Mouse (Mus musculus) urinary bladder, adult 2 months (tissue): ENCODE results near the gene Cd209f. TPM values are rescaled to one million over a fixed set of nuclear protein-coding genes. Genes with fewer than 3 reads are reported as not detected.
"Not testable (repeated sequence)": the region's sequence is repeated elsewhere in the genome, so short reads cannot be mapped to it uniquely, and the experiment has no call there.

Source experiments
- DNase-seq: peaks from one replicate; pipeline ENCODE4 v3.0.0; 2022; ENCODE audit warnings: low spot score
- polyA plus RNA-seq: library from polyadenylated mRNA; depleted of rRNA; stranded (reverse); fragments of >200 nt; gene quantifications from 2 replicates; pipeline ENCODE4 v1.2.3, GENCODE M21; 2012; rRNA removed

The Cd209f gene
- polyA plus RNA-seq = 15.1 and 28.6 TPM in 2 replicates

DNA sequence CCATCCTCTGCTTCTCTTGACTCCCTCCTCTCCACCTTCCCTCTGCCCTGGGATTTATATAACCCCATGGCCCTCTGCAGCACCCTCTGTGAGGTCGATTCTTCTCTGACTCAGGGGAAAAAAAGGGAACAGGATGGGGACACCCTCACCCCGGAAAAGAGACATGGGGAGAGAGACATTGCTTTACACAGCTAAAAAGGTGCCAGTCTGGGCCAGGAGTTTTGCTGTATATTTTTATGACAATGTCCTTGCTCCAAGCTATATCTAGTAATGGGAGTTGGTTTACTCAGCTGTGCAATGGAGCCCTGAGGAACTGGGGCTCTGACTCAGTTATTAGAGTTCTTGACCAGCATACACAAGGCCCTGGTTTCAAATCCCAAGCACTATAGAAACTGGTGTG, at the start of gene Cd209f:
TSS of gene Cd209f (minus strand) at position 101 of the 400 bp plus-strand sequence.
- DNase-seq = not testable (repeated sequence)

DNA sequence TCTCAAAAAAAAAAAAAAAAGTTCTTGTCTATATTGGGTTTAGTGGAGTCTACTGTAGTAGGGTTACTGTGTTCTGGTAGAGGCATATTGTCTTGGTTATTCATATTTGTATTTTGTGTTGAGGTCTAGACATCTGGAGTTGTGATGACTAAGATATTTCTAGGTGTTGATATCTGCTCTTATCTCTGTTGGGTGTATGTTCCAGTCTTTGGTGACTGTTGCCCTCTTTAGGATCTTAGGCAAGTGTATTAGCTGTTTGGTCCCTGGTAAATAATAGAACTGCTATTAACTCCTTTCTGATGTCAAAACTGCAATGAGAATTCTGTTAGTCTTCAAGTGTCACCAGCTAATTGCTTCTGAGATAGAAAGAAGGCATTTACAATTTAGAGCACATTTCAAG, 49.2 kb upstream of the Cd209f start:
- no peak for DNase-seq

DNA sequence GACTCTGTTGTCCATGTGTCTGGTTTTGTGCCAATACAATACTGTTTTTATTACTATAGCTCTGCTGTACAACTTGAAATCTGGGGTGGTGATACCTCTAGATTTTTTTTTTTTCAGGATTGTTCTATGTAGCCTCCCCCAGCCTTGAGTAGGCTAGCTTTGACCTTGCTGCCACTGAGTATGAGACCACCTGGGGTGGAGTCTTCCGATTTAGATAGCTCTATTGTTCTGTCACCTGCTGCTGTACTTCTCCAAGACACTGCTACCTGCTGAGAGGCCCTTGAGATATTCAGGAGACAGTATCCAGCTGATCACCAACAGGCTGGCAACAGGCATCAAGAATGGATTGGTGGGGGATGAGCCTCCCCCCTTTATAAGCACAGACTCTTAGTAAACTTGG, 41.6 kb upstream of the Cd209f start:
- no peak for DNase-seq

DNA sequence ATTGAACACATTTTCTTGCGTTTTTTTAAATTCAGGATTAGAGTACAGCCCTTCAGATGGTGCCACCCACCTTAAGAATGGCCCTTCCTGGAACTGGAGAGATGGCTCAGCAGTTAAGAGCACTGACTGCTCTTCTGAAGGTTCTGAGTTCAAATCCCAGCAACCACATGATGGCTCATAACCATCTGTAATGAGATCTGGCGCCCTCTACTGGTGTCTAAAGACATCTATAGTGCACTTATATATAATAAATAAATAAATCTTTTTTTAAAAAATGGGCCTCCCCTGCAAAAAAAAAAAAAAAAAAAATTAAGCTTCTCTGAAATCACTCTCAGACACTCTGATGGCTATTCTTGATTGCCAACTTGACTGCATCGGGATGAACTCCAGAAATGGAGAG, 36.1 kb upstream of the Cd209f start:
- no peak for DNase-seq

DNA sequence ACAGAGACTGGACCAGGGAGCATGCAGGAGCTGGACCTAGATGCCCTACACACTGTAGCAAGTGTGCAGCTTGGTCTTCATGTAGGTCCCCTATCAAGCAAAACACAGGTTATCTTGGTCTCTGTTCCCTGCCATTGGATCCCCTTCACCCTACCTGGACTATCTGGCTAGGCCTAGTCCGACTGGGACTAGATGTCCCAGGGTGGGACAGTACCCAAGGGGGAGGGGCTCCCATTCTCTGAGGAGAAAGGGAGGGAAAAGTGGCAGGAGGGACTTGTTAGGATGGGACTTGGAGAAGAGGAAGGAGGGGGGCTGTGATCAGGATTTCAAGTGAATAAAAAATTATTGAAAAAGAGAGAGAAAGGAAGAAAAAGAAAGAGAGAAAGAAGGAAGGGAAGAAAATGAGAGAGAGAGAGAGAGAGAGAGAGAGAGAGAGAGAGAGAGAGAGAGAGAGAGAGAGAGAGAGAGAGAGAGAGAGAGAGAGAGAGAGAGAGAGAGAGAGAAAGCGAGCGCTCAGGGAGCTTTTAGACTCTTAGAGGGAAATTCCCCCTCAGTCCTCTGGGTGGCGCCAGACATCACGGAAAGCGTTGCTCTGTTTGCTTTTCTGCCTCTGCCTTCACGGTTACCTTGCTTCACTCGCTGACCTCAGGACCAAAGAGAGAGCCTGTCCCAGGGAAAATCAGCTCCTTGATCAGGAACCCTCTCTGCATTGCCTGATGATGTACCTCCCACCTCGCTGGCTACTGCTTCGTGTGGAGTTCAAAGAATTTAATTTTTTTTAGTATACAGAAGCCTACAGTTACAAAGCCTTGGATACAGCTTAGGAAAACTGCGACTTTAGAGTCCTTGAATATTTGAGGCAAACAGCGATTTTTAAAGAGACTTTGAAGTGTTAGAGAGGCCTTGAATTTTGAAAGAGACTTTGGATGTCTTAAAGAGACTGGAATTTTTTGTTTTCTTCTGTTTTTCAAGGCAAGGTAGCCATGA, 34.3 kb upstream of the Cd209f start:
- peak; percentile 49 for DNase-seq

DNA sequence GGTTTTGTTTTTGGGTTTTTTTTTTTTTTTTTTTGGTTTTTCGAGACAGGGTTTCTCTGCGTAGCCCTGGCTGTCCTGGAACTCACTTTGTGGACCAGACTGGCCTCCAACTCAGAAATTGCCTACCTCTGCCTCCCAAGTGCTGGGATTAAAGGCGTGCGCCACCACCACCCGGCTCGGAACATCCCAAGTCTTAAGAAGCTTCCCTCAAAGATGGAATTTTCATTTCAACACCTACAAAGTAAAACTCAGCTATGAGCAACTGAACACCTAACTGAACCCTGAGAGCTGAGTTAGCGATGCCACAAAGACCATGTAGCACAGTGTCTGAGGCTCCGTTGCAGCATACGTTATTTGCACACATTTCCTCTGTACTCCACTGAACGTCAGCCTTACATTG, 28.2 kb upstream of the Cd209f start, which contains the start of gene Cd209g:
TSS of gene Cd209g (plus strand) at position 301 of the 400 bp plus-strand sequence.
- DNase-seq = no peak

DNA sequence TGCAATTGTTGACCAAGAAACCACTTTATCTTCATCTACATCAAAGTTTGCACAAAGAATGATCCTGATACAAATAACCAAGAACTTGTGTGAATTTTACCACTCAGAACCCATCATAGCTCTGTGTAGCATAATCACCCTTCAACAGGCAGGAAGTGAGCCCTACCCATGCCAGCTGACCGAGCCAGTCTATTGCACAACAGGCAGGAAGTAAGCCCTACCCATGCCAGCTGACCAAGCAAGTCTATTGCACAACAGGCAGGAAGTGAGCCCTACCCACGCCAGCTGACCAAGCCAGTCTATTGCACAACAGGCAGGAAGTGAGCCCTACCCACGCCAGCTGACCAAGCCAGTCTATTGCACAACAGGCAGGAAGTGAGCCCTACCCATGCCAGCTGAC, 17.1 kb downstream of the Cd209f start:
- DNase-seq = not testable (repeated sequence)

DNA sequence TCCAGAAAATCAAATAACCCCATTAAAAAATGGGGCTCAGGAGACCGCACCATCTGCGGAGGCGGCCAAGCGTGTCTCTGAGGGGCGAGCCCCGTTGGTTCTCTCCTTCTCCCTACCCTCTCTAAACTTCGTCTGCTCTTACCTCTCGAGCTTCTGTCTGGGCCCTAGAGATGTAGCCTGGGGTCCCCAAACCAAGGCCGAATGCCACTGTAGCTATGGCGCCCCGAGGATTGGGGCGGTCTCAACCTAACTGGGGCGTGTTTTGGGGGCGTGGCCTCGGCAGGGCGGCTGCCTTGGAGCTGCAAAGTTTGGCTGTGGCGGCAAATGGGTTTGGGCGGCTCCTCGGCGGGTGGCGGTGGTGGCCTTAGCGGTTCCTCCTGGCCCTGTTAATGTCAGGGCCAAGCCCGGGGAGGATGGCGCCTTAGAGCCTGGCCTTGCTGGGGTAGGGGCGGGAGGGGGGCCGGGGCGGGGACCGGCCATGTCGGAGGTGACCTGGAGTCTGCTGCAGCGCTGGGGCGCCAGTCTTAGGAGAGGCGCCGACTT, 18.4 kb downstream of the Cd209f start:
- not testable (repeated sequence) for DNase-seq

Other genes with a start within 250 kb of the Cd209f start
- 3.1 and 6.7 TPM in 2 replicates for gene Cd209d, start 227.3 kb downstream of the Cd209f start, polyA plus RNA-seq
- gene Cd209b, start 179.0 kb downstream of the Cd209f start, polyA plus RNA-seq = 3.2 and 4.7 TPM in 2 replicates
- 4.0 and 5.5 TPM in 2 replicates for gene Cd209c, start 151.1 kb downstream of the Cd209f start, polyA plus RNA-seq
- gene Cd209g, start 28.3 kb upstream of the Cd209f start, polyA plus RNA-seq = 6.7 and 13.7 TPM in 2 replicates
- gene Evi5l, start 60.7 kb upstream of the Cd209f start, polyA plus RNA-seq = 13.7 and 19.1 TPM in 2 replicates
- 0.72 and 1.1 TPM in 2 replicates for gene Prr36, start 111.6 kb upstream of the Cd209f start, polyA plus RNA-seq
- gene Lrrc8e, start 121.0 kb upstream of the Cd209f start, polyA plus RNA-seq = 15.4 and 15.9 TPM in 2 replicates
- gene Map2k7, start 132.9 kb upstream of the Cd209f start, polyA plus RNA-seq = 39.9 and 50.3 TPM in 2 replicates
- 4.3 and 5.9 TPM in 2 replicates for gene Gm49320, start 133.0 kb upstream of the Cd209f start, polyA plus RNA-seq
- gene Tgfbr3l, start 142.4 kb upstream of the Cd209f start, polyA plus RNA-seq = 31.6 and 33.6 TPM in 2 replicates
- 50.9 and 56.7 TPM in 2 replicates for gene Snapc2, start 147.2 kb upstream of the Cd209f start, polyA plus RNA-seq
- gene Ctxn1, start 153.4 kb upstream of the Cd209f start, polyA plus RNA-seq = 98.2 and 133 TPM in 2 replicates
- 66.5 and 76.2 TPM in 2 replicates for gene Timm44, start 170.1 kb upstream of the Cd209f start, polyA plus RNA-seq
- gene Ccl25, start 219.4 kb upstream of the Cd209f start, polyA plus RNA-seq = 6.6 and 8.2 TPM in 2 replicates
- gene Elavl1, start 219.6 kb upstream of the Cd209f start, polyA plus RNA-seq = 61.6 and 65.9 TPM in 2 replicates